In genomic region chr7:34584870-34585269, GRCm38 (mm10) we compare ENCODE assay signal across 16 mouse cellular contexts.
"Had no signal": no experiment of that assay in that cellular context is flagged by ENCODE, and none has a peak within 500 bp of the region (broad histone marks: within the 10 kb centered on the region; RNA-seq: fewer than 3 reads in every experiment).

No protein-coding gene starts in this region.

- H3K4me2 ChIP-seq: neural tube, embryonic 13.5 days; neural tube, embryonic 15.5 days; stomach, embryonic 15.5 days had no signal

- H3K4me3 ChIP-seq: neural tube, embryonic 13.5 days; neural tube, embryonic 15.5 days; stomach, embryonic 15.5 days had no signal

- H3K27me3 ChIP-seq: neural tube, embryonic 13.5 days; neural tube, embryonic 15.5 days; stomach, embryonic 15.5 days had no signal

- H3K9me3 ChIP-seq: neural tube, embryonic 15.5 days; stomach, embryonic 15.5 days had no signal

- H3K9ac ChIP-seq: neural tube, embryonic 13.5 days; neural tube, embryonic 15.5 days; stomach, embryonic 15.5 days had no signal

- DNase-seq: retina, postnatal 1 day; right cerebral cortex, adult 18-20 months; right cerebral cortex, postnatal 14 days; right cerebral cortex, postnatal 25 days; right cerebral cortex, postnatal 4 days; spleen, adult 18-20 months; thymus, adult 18-20 months; thymus, adult 2 months; thymus, postnatal 14 days; thymus, postnatal 25 days; thymus, postnatal 36 days; thymus, postnatal 4 days had no signal

- H3K36me3 ChIP-seq: neural tube, embryonic 13.5 days; neural tube, embryonic 15.5 days; stomach, embryonic 15.5 days had no signal

- H3K4me1 ChIP-seq: neural tube, embryonic 13.5 days; neural tube, embryonic 15.5 days; stomach, embryonic 15.5 days had no signal

- H3K27ac ChIP-seq: neural tube, embryonic 13.5 days; neural tube, embryonic 15.5 days; stomach, embryonic 15.5 days; stomach, postnatal 0 days had no signal
